Comparison of ENCODE assay signal across 1 mouse cellular context in genomic region chr10:94260544-94260943, GRCm38 (mm10).
TF ChIP-seq lines count a peak whose summit lies in the region.

No protein-coding gene starts in this region.

TF ChIP-seq in MEL, 35 proteins besides CTCF, POLR2A, EP300 and RAD21 (continued from another document):
- TF ChIP-seq USF2 (IDR thresholded peaks at IDR 0.05; ENCODE audit: borderline replicate concordance in 1 of 2, insufficient read depth in 1 of 2, low read depth in 1 of 2, low read length in 2 of 2): no peak
